Mouse (Mus musculus) liver, adult 2 months (tissue): Measurements from ENCODE around the gene Lrrc8b. TPM values are rescaled to one million over a fixed set of nuclear protein-coding genes. Genes with fewer than 3 reads are reported as not detected.
A peak's percentile ranks its signal among the peaks of the same experiment; 100 is the strongest.

Experiments
- DNase-seq: peaks from one replicate; pipeline ENCODE4 v3.0.0-alpha.2; 2011; ENCODE audit warnings: low read depth, low spot score; ENCODE audit errors: extremely low read depth
- H3K27ac ChIP-seq: fragments of 200-500 bp; replicated peaks from 2 replicates; pipeline ENCODE4 v1.5.1; 2012; ENCODE audit warnings: low read depth, mild to moderate bottlenecking, control low read depth, inconsistent platforms, low read length; ENCODE audit not compliant: insufficient read depth
- H3K27me3 ChIP-seq: fragments of 200-500 bp; 2 replicates; pipeline ENCODE4 v1.6.1; 2012; ENCODE audit warnings: mild to moderate bottlenecking, moderate library complexity, low read length, inconsistent platforms; ENCODE audit not compliant: control insufficient read depth, insufficient read depth
- H3K36me3 ChIP-seq: fragments of 200-500 bp; 2 replicates; pipeline ENCODE4 v1.6.1; 2012; ENCODE audit warnings: low read length, inconsistent platforms; ENCODE audit not compliant: control insufficient read depth, insufficient read depth
- H3K4me1 ChIP-seq: fragments of 200-500 bp; 2 replicates; pipeline ENCODE4 v1.6.1; 2011; ENCODE audit warnings: low read length; ENCODE audit not compliant: control insufficient read depth, insufficient read depth
- H3K4me3 ChIP-seq: fragments of 200-500 bp; 2 replicates; pipeline ENCODE4 v1.5.1; 2011; ENCODE audit warnings: low read depth, mild to moderate bottlenecking, control low read depth, low read length, moderate library complexity; ENCODE audit not compliant: insufficient read depth
- H3K79me2 ChIP-seq: fragments of 200-500 bp; 2 replicates; pipeline ENCODE4 v1.6.1; 2012; ENCODE audit warnings: inconsistent platforms, mild to moderate bottlenecking, low read length, moderate library complexity; ENCODE audit not compliant: control insufficient read depth, insufficient read depth
- H3K9ac ChIP-seq: fragments of 200-500 bp; 2 replicates; pipeline ENCODE4 v1.6.1; 2012; ENCODE audit warnings: low read depth, mild to moderate bottlenecking, control low read depth, inconsistent platforms, low read length
- CTCF ChIP-seq: fragments of 200-500 bp; IDR thresholded peaks from 2 replicates; pipeline ENCODE4 v1.5.1; 2011; ENCODE audit warnings: low read depth, low read length, control low read depth
- POLR2A ChIP-seq: fragments of 200-500 bp; IDR thresholded peaks from 2 replicates; pipeline ENCODE4 v1.6.1; 2011; ENCODE audit warnings: low read length, control low read depth; ENCODE audit not compliant: insufficient read depth; ENCODE audit errors: extremely low read depth
- WGBS: fragments of 180-500 bp; shearing (Covaris S2); methylation state at CpG from one replicate; pipeline ENCODE4 v1.1.7; 2018; 5-methylcytosine and 5-hydroxymethylcytosine counted together
- polyA plus RNA-seq: library from polyadenylated mRNA; depleted of rRNA; stranded (reverse); fragments of >200 nt; gene quantifications from 2 replicates; pipeline ENCODE4 v1.2.3, GENCODE M21; 2012
- total RNA-seq: library from RNA; depleted of rRNA; stranded (reverse); fragments of >200 nt; gene quantifications from 2 replicates; pipeline ENCODE4 v1.2.3, GENCODE M21; 2014

The Lrrc8b gene
- total and polyA plus RNA-seq, 2 experiments: 0.42 to 0.65 TPM

DNA sequence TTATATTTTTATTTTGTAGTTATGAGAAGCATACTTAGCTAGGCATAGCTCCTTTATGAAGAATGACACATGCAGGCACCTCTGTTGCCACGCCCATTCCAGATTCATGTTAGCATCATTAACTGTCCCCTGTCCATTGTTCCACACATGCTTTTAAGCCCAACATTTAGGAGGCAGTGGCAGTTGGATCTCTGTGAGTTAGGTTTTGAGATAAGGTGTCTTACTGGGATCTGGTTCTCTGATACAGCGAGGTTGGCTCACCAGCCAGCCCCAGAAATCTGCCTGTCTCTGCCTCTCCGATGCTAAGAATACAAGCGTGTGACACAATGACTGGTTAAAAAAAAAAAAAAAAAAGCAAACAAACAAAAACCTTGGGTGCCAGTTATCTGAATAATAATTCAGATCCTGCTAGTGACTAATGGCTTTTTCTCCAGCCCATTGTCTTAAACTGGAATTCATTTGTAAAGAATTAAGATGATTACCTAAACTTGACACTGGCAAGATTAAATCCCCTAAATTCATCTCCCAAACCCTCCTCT is 110.6 kb downstream of the Lrrc8b start:
- Histone ChIP-seq H3K4me1 (peaks cover 2% of the 10 kb centered on the region; the same call in 1 of the 2 replicates), H3K36me3 (no peaks in the 10 kb centered on the region), H3K79me2 (no peaks in the 10 kb centered on the region), H3K27ac (no peak overlapping the region), H3K27me3 (no peaks in the 10 kb centered on the region), H3K9ac (no peak overlapping the region), H3K4me3 (no peak overlapping the region)
- no peak for DNase-seq
- TF ChIP-seq POLR2A (no peak), CTCF (no peak)
- 82% methylated on average over 4 of the region's 4 CpGs for WGBS

DNA sequence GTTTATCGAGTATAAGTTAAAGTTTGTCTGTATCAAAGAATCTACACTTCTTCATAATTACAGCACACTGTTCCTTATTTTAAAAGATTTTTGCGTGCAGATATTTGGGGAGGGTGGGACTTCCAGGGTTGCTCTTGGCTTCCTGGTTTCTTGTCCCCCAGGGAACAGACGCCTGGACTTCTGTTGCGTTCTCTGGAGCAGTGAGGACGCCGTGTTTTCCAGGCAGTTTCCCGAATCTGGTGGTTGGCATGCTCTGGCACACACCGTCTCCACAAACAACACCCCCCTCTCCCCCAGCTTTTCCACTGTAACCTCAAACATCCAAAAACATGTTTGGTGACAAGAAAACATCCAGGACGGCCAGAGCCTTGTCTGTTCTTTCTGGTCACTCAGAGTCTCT is 111.2 kb downstream of the Lrrc8b start:
- no peaks in the 10 kb centered on the region for H3K79me2 ChIP-seq
- no peak overlapping the region for H3K4me3 ChIP-seq
- 85% methylated on average over 9 of the region's 9 CpGs for WGBS
- H3K9ac ChIP-seq: no peak overlapping the region
- H3K27ac ChIP-seq: 0 out of 2 replicates have a peak overlapping the region, but pooled peaks have one; percentile 2
- peaks cover 3% of the 10 kb centered on the region; the same call in 1 of the 2 replicates for H3K4me1 ChIP-seq
- H3K27me3 ChIP-seq: no peaks in the 10 kb centered on the region
- no peak for TF ChIP-seq POLR2A
- no peak for TF ChIP-seq CTCF
- no peaks in the 10 kb centered on the region for H3K36me3 ChIP-seq
- DNase-seq: no peak

GRCm38 (mm10) chr5:105527477-105528331 is 112.1 kb downstream of the Lrrc8b start:
- peak; percentile 19 for DNase-seq
- no peak overlapping the region for H3K9ac ChIP-seq
- H3K36me3 ChIP-seq: no peaks in the 10 kb centered on the region
- no peak overlapping the region; the same call in 1 of the 2 replicates for H3K27ac ChIP-seq
- H3K4me1 ChIP-seq: peaks cover 3% of the 10 kb centered on the region; the same call in 1 of the 2 replicates
- 75% methylated on average over 23 of the region's 23 CpGs for WGBS
- TF ChIP-seq POLR2A (no peak), CTCF (no peak)
- no peaks in the 10 kb centered on the region for H3K79me2 ChIP-seq
- no peaks in the 10 kb centered on the region for H3K27me3 ChIP-seq
- no peak overlapping the region for H3K4me3 ChIP-seq

DNA sequence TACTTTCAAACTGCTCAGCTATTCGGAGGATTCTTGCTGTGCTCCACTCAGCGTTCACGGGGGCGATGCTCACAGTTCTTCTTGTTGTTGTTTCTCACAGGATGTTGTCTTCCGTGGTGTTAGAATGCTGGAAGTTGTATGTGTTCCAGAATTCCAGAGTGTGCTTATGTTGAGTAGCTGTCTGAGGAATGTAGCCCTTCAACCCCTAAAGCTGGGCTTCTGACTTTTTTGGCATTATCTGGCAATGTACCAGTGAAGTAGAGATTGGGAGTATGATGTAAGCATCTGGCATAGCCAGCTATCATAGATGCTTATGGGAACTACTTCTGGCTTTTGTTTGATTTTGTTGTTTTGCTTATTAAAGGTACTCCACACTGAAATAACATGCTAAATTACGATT is 115.0 kb downstream of the Lrrc8b start:
- 70% methylated on average over 6 of the region's 6 CpGs for WGBS
- peaks cover 3% of the 10 kb centered on the region; the same call in 1 of the 2 replicates for H3K4me1 ChIP-seq

GRCm38 (mm10) chr5:105535186-105535585 is 119.6 kb downstream of the Lrrc8b start:
- DNase-seq: no peak
- WGBS: 90% methylated on average over 3 of the region's 3 CpGs
- Histone ChIP-seq H3K4me3 (no peak overlapping the region), H3K9ac (no peak overlapping the region), H3K4me1 (peaks cover 3% of the 10 kb centered on the region; the same call in 1 of the 2 replicates), H3K36me3 (no peaks in the 10 kb centered on the region), H3K27ac (no peak overlapping the region), H3K79me2 (no peaks in the 10 kb centered on the region; the same call in 1 of the 2 replicates), H3K27me3 (no peaks in the 10 kb centered on the region)
- TF ChIP-seq POLR2A (no peak), CTCF (no peak)

More for the DNA sequence above, 115.0 kb downstream of the Lrrc8b start:
- H3K27me3 ChIP-seq: no peaks in the 10 kb centered on the region
- H3K79me2 ChIP-seq: no peaks in the 10 kb centered on the region
- H3K36me3 ChIP-seq: no peaks in the 10 kb centered on the region
- no peak overlapping the region for H3K4me3 ChIP-seq
- no peak overlapping the region for H3K27ac ChIP-seq
- TF ChIP-seq CTCF: no peak
- TF ChIP-seq POLR2A: no peak
- DNase-seq: no peak
- H3K9ac ChIP-seq: no peak overlapping the region

GRCm38 (mm10) chr5:105536172-105536571 is 120.6 kb downstream of the Lrrc8b start:
- H3K36me3 ChIP-seq: no peaks in the 10 kb centered on the region
- 98% methylated on average over 2 of the region's 2 CpGs for WGBS
- H3K27ac ChIP-seq: no peak overlapping the region
- H3K4me1 ChIP-seq: 0 out of 2 replicates have a peak, but pooled peaks cover under 1% of the 10 kb centered on the region
- no peak overlapping the region for H3K9ac ChIP-seq
- H3K79me2 ChIP-seq: no peaks in the 10 kb centered on the region; the same call in 1 of the 2 replicates
- no peak for DNase-seq
- TF ChIP-seq POLR2A (no peak), CTCF (no peak)
- no peak overlapping the region for H3K4me3 ChIP-seq
- no peaks in the 10 kb centered on the region for H3K27me3 ChIP-seq
